Mouse (Mus musculus) spleen, adult 18-20 months (tissue): ENCODE results near the gene Prdx1.
"Not testable (repeated sequence)": the region's sequence is repeated elsewhere in the genome, so short reads cannot be mapped to it uniquely, and the experiment has no call there.

Experiments
- DNase-seq, 2 experiments: peaks; one replicate each; pipeline ENCODE4 v3.0.0; 2022; ENCODE audit warnings: mixed read lengths in 2 of 2

The Prdx1 gene

GRCm38 (mm10) chr4:116679141-116679540, 6.2 kb upstream of the Prdx1 start:
- no peak for DNase-seq

GRCm38 (mm10) chr4:116680521-116680920, 4.8 kb upstream of the Prdx1 start:
- not testable (repeated sequence) for DNase-seq

- no peak for DNase-seq
Measured at GRCm38 (mm10) chr4:116683957-116684356, 1.4 kb upstream of the Prdx1 start.

- DNase-seq, result no peak
Measured at GRCm38 (mm10) chr4:116684665-116685064, 679 bp upstream of the Prdx1 start.

GRCm38 (mm10) chr4:116687041-116687440, 1.7 kb downstream of the Prdx1 start:
- DNase-seq, result no peak

- no peak for DNase-seq
Measured at GRCm38 (mm10) chr4:116689309-116689876, 4.0 kb downstream of the Prdx1 start.

GRCm38 (mm10) chr4:116692146-116692545, 6.8 kb downstream of the Prdx1 start:
- no peak for DNase-seq

- no peak for DNase-seq
Measured at GRCm38 (mm10) chr4:116693785-116694184, 8.4 kb downstream of the Prdx1 start.

GRCm38 (mm10) chr4:116698693-116699342, 13.5 kb downstream of the Prdx1 start:
- DNase-seq, result no peak

- DNase-seq, result no peak
Measured at GRCm38 (mm10) chr4:116700964-116701363, 15.6 kb downstream of the Prdx1 start.

- peak; percentile 53 to 84 for DNase-seq
Measured at GRCm38 (mm10) chr4:116703804-116704203, 18.5 kb downstream of the Prdx1 start.

- DNase-seq, result no peak
Measured at GRCm38 (mm10) chr4:116707666-116708065, 22.3 kb downstream of the Prdx1 start.

- peak; percentile 73 to 79 for DNase-seq
Measured at GRCm38 (mm10) chr4:116708201-116708764, 22.9 kb downstream of the Prdx1 start, which contains the start of the genes Mmachc and Ccdc163. TSS of gene Mmachc (minus strand) at chr4:116708406. TSS of gene Ccdc163 (plus strand) at chr4:116708509.

GRCm38 (mm10) chr4:116708791-116709390, 23.5 kb downstream of the Prdx1 start:
- no peak for DNase-seq

GRCm38 (mm10) chr4:116710154-116710553, 24.8 kb downstream of the Prdx1 start:
- DNase-seq, result no peak

GRCm38 (mm10) chr4:116712536-116712935, 27.2 kb downstream of the Prdx1 start:
- no peak for DNase-seq

- DNase-seq, result peak in 1 of 2 experiments; percentile 56
Measured at GRCm38 (mm10) chr4:116719396-116719795, 34.1 kb downstream of the Prdx1 start.

GRCm38 (mm10) chr4:116720343-116721097, 35.2 kb downstream of the Prdx1 start, which contains the start of gene Tesk2:
TSS of gene Tesk2 (plus strand) at chr4:116720948.
- peak; percentile 74 to 85 for DNase-seq

- no peak for DNase-seq
Measured at GRCm38 (mm10) chr4:116721098-116721628, 35.8 kb downstream of the Prdx1 start.

- DNase-seq, result no peak
Measured at GRCm38 (mm10) chr4:116722230-116722629, 36.9 kb downstream of the Prdx1 start.

- no peak for DNase-seq
Measured at GRCm38 (mm10) chr4:116725444-116725843, 40.1 kb downstream of the Prdx1 start.

- no peak for DNase-seq
Measured at GRCm38 (mm10) chr4:116727401-116727800, 42.1 kb downstream of the Prdx1 start.

GRCm38 (mm10) chr4:116729532-116729931, 44.2 kb downstream of the Prdx1 start:
- DNase-seq, result no peak
